Mouse (Mus musculus) left cerebral cortex, adult 8-10 months (tissue): ENCODE data around the gene Opcml. TPM values are rescaled to one million over a fixed set of nuclear protein-coding genes. Genes with fewer than 3 reads are reported as not detected.

Experiments used
- DNase-seq, 2 experiments: peaks; one replicate each; pipeline ENCODE4 v3.0.0; 2022; ENCODE audit warnings: low spot score in 2 of 2
- total RNA-seq, 4 experiments: library from RNA; stranded (reverse); gene quantifications; 2 replicates each; pipeline ENCODE4 v1.2.4; 2022

The Opcml gene
- total RNA-seq, 4 experiments from 2014 or later, result 202 to 222 (median 210) TPM

- DNase-seq, result no peak
Measured at GRCm38 (mm10) chr9:28513905-28514304, 723.3 kb downstream of the Opcml start.

- DNase-seq, result no peak
Measured at GRCm38 (mm10) chr9:28533191-28533590, 742.6 kb downstream of the Opcml start.

GRCm38 (mm10) chr9:28535006-28535405 lies 744.4 kb downstream of the Opcml start:
- DNase-seq, result no peak

- no peak for DNase-seq
Measured at GRCm38 (mm10) chr9:28536637-28537036, 746.1 kb downstream of the Opcml start.

GRCm38 (mm10) chr9:28548189-28548588 lies 757.6 kb downstream of the Opcml start:
- no peak for DNase-seq

GRCm38 (mm10) chr9:28552387-28553182 lies 762.0 kb downstream of the Opcml start:
- DNase-seq, result no peak

- DNase-seq, result no peak
Measured at GRCm38 (mm10) chr9:28558628-28559027, 768.1 kb downstream of the Opcml start.

GRCm38 (mm10) chr9:28561761-28562160 lies 771.2 kb downstream of the Opcml start:
- no peak for DNase-seq

GRCm38 (mm10) chr9:28563066-28563683 lies 772.6 kb downstream of the Opcml start:
- no peak for DNase-seq

GRCm38 (mm10) chr9:28569041-28569522 lies 778.5 kb downstream of the Opcml start:
- DNase-seq, result no peak

- peak in 1 of 2 experiments; percentile 59 for DNase-seq
Measured at GRCm38 (mm10) chr9:28569776-28570175, 779.2 kb downstream of the Opcml start.

- no peak for DNase-seq
Measured at GRCm38 (mm10) chr9:28571682-28572081, 781.1 kb downstream of the Opcml start.

GRCm38 (mm10) chr9:28572136-28572774 lies 781.7 kb downstream of the Opcml start:
- DNase-seq, result no peak

- DNase-seq, result no peak
Measured at GRCm38 (mm10) chr9:28578730-28579129, 788.2 kb downstream of the Opcml start.

GRCm38 (mm10) chr9:28587253-28587652 lies 796.7 kb downstream of the Opcml start:
- DNase-seq, result no peak

- no peak for DNase-seq
Measured at GRCm38 (mm10) chr9:28587857-28588388, 797.3 kb downstream of the Opcml start.

GRCm38 (mm10) chr9:28588488-28588887 lies 797.9 kb downstream of the Opcml start:
- DNase-seq, result no peak

GRCm38 (mm10) chr9:28592208-28592607 lies 801.6 kb downstream of the Opcml start:
- DNase-seq, result no peak

GRCm38 (mm10) chr9:28595062-28595461 lies 804.5 kb downstream of the Opcml start:
- DNase-seq, result no peak

- no peak for DNase-seq
Measured at GRCm38 (mm10) chr9:28605561-28605960, 815.0 kb downstream of the Opcml start.

- no peak for DNase-seq
Measured at GRCm38 (mm10) chr9:28613683-28614620, 823.4 kb downstream of the Opcml start.
